Mouse (Mus musculus) mature B cell (primary cell): ENCODE data around the gene Zfp426.

Experiments
- in situ Hi-C: fragments of 300-500 bp; cut with MboI; formaldehyde crosslinking; loops from 2 replicates; pipeline ENCODE4 v1.14.3; 2019

Gene Zfp426

DNA sequence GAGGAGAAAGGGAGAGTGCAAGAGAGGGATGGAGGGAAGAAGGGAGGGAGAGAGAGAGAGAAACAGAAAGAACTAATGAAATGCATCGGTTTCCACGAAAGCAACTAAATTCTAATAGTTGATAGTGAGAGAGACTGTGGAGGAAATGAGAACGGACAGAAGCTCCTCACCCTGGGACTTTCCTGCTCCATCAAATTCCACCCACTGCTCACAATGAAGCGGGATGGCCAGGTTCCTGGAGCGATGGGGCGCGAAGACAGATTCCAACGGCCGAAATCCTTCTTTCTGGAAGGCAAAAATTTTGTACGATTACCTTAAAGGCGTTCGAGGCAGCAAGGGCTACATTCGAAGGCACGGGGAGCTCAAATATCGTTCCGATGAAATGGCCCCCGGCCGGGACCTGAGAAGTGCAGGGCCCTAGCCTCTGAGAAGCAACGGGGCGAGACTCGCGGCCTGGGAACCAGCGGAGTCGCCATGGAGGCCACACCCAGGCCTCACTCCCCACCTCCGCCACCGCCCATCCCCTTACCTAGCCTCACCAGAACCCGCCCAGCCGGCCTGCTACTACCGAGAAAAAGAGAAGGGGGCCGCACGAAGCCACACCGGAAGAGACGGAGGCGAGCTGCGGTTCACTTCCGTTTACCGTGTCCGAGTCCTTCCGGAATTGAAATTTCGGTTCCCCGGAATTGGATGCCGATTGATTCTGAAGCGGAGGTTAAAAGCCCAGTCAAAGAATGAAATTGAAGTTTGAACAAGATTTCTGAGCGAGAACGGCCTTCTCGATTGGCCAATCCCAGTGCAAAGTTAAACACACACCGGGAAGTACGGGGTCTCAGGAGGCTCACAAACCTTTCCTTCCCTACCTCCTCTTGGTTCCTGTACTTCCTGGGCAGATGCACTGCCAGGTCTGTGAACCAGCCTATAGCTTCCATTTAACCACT is 32.9 kb downstream of the Zfp426 start, which contains the start of gene Zfp26:
Zfp26 (minus strand) TSS at position 786 of the 941 bp plus-strand sequence.
- in situ Hi-C loops: loop anchor here (10.0 kb wide), 2 partner anchors 185 to 285 kb away; partner anchors contain the start of genes Fbxl12, Olfm2 and Ubl5

DNA sequence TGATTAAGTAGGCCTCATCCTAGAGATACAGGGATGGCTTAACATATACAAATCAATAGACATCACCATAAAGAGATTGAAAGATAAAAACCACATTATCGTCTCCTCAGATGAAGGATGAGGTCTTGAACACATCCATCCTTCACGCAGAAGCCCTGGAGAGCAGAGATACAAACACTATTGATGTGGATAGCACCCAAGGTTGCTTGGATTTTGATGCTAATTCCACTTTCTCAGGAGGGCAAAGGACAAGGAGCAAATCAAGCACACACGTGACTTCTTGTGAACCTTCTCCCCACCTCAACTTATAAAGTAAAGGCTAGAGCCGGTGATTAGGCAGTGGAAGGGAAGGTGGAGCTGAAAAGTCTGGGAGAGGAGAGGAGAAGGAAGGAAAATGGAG is 38.9 kb downstream of the Zfp426 start:
- in situ Hi-C loops: no loop called here

DNA sequence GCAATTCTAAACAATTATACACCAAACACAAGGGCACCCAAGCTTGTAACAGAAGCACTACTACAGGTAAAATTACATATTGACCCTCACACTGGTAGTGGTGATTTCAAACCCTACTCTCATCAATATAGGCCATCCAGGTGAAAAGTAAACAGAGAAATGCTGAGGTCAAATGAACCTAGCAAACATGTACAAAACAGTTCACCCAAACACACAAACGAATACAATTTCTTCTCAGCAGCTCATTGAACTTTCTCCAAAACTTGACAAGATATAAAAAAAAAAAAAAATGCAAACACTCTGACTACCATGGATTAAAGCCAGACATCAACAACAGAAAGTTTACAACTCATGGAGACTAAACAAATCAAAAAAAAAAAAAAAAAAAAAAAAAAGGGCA is 41.1 kb downstream of the Zfp426 start:
- in situ Hi-C loops: no loop called here

DNA sequence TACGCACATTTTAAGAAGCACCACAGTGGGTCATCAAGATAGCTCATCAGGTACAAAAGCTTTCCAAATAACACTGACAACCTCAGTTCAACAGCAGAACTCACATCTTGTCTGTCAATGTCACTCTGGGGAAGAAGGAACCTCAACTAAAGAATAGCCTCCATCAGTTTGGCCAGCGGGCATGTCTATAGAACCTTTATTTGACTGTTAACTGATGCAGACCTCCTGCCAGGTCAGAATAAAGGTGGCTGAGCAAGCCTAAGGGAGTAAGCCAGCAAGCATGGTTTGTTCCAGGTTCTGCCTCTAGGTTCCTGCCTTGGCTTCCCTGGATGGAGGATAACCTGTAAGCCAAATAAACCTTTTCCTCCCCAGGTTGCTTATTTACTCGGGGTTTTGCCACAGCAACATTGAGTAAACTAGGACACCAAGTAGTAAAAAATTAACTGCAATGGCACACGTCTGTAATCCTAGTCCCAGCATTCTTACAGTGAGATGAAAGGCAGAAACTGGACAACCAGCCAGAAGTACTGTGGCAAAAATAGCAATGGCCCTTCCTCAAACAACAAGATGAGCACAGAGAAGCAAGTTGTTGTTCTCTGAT is 49.3 kb downstream of the Zfp426 start:
- in situ Hi-C loops: no loop called here

DNA sequence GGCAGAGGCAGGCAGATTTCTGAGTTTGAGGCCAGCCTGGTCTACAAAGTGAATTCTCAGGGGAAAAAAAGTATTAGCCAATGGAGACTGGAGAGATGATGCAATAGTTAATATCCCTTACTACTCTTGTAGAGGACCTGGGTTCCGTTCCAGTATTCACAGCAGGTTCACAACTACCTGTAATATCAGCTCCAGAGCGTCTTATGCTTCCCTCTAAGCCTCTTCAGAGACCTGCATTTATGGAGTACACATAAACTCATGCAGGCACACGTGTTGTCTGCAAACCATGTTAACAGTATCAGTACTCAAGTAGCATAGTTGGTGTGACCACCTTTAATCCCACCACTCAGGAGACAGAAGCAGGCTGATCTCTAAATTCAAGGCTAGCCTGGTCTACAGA is 62.5 kb downstream of the Zfp426 start:
- in situ Hi-C loops: no loop called here
